Mouse (Mus musculus): ENCODE measurements around the gene Igfbp6. TPM values are rescaled to one million over a fixed set of nuclear protein-coding genes. Genes with fewer than 3 reads are reported as not detected.

Igfbp6 gene
- total RNA-seq, 2 experiments from 2014 or later, result 43.4 to 51.3 TPM

DNA sequence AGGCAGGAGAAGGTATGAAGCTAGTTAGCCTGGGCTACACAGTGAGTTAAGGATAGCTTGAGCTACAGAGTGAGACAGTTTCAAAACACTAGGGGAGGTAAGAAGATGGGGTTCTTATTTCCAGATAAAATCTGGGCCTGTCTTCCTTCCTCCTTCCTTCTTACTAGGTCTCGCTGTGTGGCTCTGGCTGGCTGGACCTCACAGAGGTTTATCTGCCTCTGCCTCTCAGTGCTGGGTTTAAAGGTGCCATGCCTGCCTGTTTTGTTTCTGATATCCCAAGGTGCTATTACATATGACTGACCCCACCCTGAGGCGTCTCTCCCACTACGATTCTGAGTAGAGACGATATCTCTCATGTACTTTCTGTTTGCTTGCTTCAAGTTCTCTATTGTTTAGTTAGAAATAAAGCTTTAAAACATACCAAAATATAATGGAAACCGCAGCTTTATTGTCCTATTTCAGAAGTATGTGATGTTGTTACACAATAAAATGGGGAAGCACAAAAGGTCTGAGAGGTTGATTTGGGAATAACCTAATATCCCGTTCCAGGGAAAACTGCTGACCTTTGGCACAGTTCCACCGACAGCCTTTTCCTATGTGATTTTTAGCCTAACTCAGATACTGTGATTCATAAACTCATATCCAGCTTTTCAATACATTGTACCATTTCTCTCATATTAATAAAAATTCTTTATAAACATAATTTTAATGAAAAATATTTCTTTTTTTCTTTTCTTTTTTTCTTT is 32.6 kb downstream of the Igfbp6 start:
- peak in 1 of 2 experiments; percentile 39 for DNase-seq

DNA sequence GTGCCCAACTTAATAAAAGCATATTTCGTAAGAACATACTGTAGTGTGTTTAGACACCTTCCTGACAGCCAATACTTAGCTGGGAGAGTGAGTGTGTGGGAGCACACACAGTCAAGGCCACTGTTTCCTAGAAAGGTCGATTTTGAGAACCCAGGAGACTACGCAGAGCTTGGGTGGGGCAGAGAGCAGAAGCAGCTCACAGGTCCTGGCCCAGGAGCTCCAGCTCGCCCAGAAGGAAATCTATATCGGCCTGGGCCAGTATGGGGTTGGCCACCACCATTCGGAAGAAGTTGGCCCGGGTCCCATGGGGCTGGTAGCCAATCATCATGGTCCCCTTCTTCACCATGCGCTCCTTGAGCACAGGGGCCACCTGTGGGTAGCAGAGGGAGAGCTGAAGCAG is 33.3 kb downstream of the Igfbp6 start:
- no peak for DNase-seq

DNA sequence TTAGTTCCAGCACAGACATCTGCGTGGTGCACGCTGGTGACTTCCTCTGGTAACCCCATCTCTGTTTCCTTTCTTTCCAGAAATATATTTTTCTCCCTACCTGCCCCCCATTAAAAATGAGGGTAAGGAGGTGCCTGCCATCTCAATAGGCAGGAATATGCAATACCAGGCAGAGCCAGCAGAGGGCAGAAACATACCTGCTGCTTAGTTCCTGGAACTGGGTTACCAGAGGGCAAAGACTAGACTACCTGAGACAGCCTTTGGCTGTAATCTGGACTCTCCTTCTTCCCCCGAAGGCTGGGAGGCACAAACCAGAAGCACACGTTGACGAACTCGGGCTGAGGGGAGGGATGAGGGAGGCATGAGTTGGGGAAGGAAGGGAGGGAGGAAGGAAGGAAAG is 34.1 kb downstream of the Igfbp6 start:
- peak; percentile 84 to 87 for DNase-seq

DNA sequence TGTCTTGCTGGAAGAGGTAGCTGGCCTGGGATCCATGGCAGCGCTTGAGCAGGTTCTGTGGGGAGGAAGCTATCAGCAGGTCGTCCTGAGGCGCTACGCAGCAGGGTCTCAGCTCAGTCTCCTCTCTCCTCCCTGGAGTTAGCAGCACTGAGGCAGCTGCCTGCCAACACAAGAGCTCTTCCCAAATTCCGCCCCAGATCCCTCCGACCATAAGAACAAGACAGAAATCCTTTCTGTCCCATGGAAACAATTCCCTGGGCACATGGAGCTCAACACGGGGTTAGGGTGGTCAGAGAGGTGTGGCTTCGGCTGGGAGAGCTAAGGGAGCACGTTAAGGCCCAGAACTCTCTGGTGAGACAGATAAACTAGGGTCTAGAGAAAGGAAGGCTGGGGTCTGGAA is 34.9 kb downstream of the Igfbp6 start:
- no peak for DNase-seq

DNA sequence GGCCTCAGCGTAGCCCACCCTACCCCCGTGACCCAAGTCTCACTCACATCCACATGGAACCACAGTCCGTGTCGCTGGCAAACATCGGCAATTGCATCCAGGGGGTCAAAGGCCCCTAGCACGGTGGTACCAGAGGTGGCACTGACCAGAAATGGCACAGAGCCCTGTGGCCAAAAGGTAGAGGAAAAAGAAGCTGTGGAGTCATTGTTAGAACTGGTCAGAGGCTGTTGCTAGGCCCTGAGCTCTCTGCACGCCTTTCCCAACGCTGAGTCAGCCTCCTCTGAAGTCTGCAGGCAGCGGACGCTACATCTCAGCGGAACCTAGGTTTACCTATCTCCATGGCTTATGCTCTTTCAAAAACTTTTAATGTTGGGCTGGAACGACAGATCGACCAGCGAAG is 35.8 kb downstream of the Igfbp6 start:
- no peak for DNase-seq

DNA sequence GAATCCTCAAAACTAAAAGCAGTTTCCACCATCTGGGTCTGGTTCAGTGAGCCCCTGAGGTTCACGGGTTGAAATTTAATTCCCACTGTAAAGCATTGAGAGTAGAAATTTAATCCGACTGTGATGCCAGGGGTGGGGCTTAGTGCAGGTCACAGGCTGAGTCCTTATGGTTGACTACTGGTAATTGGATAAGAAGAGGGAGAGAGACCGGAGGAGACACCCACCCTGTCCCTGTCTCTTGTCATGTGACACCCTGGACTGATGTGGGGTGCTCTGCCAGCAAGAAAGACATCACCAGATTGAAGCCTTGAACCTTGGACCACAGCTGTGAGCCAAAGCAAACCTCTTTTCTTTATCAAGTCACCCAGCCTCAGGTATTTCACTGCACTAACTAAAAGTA is 38.9 kb downstream of the Igfbp6 start:
- no peak for DNase-seq

DNA sequence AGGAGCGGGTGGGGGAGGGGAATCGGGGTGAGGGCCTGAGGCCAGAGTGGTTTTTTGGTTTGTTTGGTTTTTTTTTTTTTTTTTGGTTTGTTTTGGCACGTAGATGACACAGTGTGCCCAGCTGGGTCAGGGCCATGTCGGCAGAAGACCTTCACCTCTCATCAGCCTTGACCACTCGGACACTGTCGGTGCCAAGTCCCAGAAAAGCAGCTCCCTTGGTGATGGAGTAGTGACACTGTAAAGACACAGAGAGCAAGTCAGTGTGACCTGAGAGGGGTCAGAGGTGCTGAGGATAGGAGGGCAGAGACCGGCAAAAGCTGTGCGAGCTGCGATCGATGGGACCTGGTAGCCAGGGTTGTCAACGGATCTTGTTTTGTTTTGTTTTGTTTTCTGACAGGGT is 42.1 kb downstream of the Igfbp6 start:
- DNase-seq, result peak; percentile 46 to 58

DNA sequence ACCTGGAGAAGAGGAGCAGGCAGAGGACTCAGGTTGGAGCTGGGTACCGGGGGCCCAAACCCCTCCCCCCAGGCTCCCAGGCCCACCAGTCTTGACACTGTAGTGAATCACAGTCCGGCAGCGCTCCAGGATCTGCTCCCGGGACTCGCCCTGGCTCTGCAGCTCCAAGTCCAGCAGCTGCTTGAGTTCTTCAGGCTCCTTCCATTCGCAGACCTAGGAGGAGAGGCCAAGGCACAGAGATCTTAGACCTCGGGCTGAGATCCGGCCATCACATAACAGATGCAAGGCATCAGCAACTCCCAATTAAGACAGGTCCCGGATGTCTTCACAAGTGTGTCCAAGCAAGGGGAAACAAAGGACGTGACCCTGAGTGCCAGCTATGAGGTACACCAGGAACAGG is 43.9 kb downstream of the Igfbp6 start:
- DNase-seq, result no peak

DNA sequence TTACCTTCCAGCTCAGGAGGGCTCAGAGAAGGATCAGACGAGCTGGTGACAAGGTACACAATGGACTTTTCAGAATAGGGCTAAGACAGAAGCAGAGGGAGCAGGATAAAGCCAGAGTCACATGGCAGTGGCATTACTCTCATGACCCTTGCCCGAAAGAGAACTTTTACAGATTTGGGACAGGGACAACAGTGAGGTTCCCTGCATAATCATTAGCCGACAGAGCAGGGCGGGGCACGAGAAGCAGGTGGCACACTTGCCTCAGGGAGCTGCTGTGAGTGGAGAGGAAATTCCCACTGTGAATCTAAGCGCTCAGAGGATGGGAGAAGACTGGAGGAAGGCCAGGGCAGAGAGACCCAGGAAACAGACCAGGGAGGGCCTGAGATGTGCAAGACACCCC is 44.7 kb downstream of the Igfbp6 start:
- DNase-seq, result no peak

DNA sequence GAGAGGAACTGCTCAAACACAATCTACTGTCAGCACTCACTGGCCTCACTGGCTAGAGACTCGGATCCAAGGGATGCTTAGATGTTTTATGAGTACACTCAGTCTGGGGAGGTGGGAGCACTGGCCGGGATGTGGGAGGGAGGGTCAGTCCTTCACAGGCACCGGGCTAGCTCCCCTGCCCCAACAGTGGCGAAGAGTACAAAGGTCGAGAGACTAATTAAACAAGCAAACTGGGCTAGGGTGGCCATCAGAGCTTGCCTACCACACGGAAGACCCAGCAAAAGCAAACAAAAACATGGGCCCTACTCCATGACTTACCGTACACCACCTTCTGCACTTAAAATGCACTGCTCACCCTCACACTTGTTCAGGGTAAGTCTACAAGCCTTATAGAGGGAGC is 47.5 kb downstream of the Igfbp6 start:
- DNase-seq, result no peak

DNA sequence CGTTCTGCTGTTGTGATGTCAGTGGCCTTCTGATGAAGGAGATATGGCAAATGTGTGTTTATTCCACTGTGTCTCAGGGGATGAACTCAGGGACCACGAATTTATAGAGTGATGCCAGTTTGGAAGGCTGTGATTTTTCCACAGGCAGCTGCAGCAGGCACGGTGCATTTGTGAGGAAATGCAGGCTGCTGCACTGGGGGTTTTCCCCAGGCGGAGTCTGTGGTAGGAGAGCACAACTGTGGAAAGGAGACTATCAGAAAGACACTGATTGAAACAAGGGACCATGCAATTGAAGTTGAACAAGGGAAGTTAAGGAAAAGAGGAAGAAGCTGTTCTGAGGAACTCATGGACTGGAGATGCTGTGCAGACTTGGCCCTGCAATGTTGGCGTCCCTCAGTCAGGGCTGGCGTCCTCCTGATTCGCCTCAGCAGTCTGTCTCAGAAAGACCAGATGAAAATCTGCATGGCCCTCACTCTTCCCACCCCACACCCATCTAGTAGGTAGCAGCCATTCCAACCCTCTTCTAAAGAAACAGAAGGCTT is 48.2 kb downstream of the Igfbp6 start:
- DNase-seq, result no peak

DNA sequence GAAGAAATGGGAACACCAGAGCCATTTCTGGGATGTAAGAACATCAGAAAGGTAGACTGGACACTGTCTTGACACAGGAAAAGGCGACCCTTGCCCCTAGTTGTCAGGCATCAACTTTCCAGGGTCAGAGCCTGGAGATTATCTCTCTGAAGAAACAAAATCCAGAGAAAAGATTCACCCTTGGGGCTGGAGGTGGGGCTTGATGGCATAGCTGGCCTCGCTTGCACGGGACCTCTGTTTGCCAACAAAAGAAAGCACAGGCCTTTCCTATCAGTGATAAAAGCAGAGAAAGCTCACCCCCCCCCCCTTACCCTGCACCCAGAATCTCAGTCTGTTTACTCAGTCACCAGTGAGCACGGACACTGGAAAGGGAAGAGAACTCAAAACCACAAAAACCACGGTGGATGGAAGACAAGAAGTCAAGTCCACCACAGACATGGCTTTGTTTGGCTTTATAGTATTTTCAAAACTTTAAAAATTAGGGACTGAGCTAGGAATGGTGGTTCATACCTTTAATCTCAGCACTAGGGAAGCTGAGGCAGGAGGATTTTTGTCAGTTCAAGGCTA is 48.7 kb downstream of the Igfbp6 start:
- no peak for DNase-seq

DNA sequence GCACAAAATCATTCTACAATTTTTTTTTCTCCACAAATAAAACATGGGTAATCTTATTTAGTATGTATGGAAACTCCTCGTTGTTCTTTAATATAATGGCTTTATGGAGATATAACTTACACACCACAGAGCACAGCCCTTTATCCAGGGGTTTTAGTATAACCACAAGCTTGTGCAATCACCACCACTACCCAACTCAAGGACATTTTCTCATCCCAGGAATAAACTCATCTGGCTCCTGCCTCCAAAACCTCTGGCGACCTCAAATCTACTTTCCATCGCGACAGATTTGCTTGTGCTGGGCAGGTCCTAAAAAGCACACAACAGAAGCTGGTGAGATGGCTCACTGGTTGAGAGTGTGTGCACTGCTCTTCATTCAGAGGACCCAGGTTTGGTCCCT is 49.5 kb downstream of the Igfbp6 start:
- no peak for DNase-seq

DNA sequence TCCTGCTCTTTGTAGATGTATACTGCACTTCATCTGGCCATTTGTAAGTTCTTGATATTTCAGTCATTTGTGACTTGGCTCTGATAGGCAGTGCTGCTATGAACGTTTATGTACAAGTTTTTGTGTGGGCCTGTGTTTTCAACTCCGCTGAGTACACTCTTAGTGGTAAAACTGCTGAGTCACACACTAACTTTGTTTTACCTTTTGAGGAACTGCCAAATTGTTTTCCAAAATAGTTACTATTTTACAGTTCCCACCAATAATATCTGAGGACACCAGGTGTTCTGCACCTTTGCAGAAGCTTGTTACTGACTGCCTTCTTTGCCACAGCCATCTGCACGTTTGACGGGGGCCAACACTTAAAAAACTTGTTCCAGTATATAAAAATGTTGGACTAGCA is 50.3 kb downstream of the Igfbp6 start:
- no peak for DNase-seq

DNA sequence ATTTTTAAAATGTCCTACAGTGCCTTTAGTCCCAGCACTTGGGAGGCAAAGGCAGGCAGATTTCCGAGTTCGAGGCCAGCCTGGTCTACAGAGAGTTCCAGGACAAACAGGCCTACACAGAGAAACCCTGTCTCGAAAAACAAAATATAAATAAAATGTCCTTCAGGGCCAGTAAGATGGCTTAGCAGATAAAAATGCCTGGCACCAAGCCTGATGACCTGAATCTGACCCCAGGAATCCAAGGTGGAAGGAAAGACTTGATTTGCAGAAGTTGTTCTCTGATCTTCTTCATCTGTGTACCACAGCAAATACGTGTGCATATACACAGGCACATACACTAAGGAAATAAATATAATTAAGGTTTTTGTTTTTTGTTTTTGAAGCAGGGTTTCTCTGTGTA is 51.2 kb downstream of the Igfbp6 start:
- no peak for DNase-seq

DNA sequence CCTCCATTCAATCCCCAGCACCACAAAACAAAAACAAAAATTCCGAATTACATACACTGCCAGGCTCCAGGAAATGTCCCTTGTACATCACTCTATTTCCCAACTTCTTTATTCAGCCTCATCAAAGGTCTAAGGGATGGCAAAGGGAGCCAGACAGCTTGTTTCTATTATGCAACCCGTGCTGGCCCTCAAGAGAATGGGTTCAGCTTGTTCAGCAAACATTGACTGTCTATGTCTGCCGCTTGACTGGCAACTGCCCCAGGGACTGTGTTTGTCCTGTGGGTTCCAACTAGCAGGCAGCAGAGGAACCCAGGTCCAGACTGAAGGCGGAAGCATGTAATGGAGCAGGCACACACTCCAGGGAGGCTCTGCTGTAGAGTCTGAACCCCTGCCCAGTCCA is 54.7 kb downstream of the Igfbp6 start:
- DNase-seq, result peak in 1 of 2 experiments; percentile 43

Other genes starting within 250 kb of the Igfbp6 start
- not detected for gene Krt4, start 219.6 kb upstream of the Igfbp6 start, total RNA-seq (2021)
- gene Krt79, start 204.0 kb upstream of the Igfbp6 start, total RNA-seq (2021), result 1 to 10 TPM in 1 of 2 experiments, under 1 TPM in 1; 0.99 to 1.5 TPM
- not detected for gene Krt78, start 190.1 kb upstream of the Igfbp6 start, total RNA-seq (2021)
- 1 to 10 TPM in 1 of 2 experiments, under 1 TPM in 1; 0.46 to 1.9 TPM for gene Krt8, start 139.9 kb upstream of the Igfbp6 start, total RNA-seq (2021)
- gene Krt18, start 116.2 kb upstream of the Igfbp6 start, total RNA-seq (2021), result 1 to 10 TPM in 1 of 2 experiments, under 1 TPM in 1; 0.76 to 3.3 TPM
- gene Eif4b, start 70.6 kb upstream of the Igfbp6 start, total RNA-seq (2021), result 100 to 1,000 TPM; 225 to 261 TPM
- gene Tns2, start 43.9 kb upstream of the Igfbp6 start, total RNA-seq (2021), result 10 to 100 TPM; 68.4 to 87.6 TPM
- 10 to 100 TPM; 34.4 to 42.4 TPM for gene Spryd3, start 8.1 kb upstream of the Igfbp6 start, total RNA-seq (2021)
- under 1 TPM; 0.40 to 0.49 TPM for gene Soat2, start 6.2 kb downstream of the Igfbp6 start, total RNA-seq (2021)
- 10 to 100 TPM; 52.6 to 66.7 TPM for gene Zfp740, start 58.9 kb downstream of the Igfbp6 start, total RNA-seq (2021)
- 10 to 100 TPM; 79.0 to 83.7 TPM for gene Csad, start 60.4 kb downstream of the Igfbp6 start, total RNA-seq (2021)
- gene Itgb7, start 87.6 kb downstream of the Igfbp6 start, total RNA-seq (2021), result 1 to 10 TPM; 1.5 to 2.9 TPM
- 10 to 100 TPM; 21.7 to 30.4 TPM for gene Rarg, start 113.2 kb downstream of the Igfbp6 start, total RNA-seq (2021)
- not detected for gene Gm9918, start 126.2 kb downstream of the Igfbp6 start, total RNA-seq (2021)
- 10 to 100 TPM; 39.0 to 40.0 TPM for gene Mfsd5, start 135.1 kb downstream of the Igfbp6 start, total RNA-seq (2021)
- gene Espl1, start 151.9 kb downstream of the Igfbp6 start, total RNA-seq (2021), result 1 to 10 TPM; 3.2 to 3.6 TPM
- 100 to 1,000 TPM; 420 TPM for gene Pfdn5, start 181.8 kb downstream of the Igfbp6 start, total RNA-seq (2021)
- gene Myg1, start 187.3 kb downstream of the Igfbp6 start, total RNA-seq (2021), result 10 to 100 TPM; 59.0 to 59.1 TPM
- 10 to 100 TPM; 13.7 to 16.2 TPM for gene Aaas, start 206.4 kb downstream of the Igfbp6 start, total RNA-seq (2021)
- gene Sp7, start 222.8 kb downstream of the Igfbp6 start, total RNA-seq (2021), result under 1 TPM in 1 of 2 experiments, not detected in 1; 0.16 TPM

Measured in adrenal gland, postnatal 36 days (tissue).